Mouse (Mus musculus): ENCODE data around the gene Acbd7.

Acbd7 gene

GRCm38 (mm10) chr2:3387105-3387860 is 51.3 kb downstream of the Acbd7 start:
- DNase-seq (ENCODE audit: low spot score): no peak
